Mouse (Mus musculus): ENCODE data around the gene Rufy3. TPM values are rescaled to one million over a fixed set of nuclear protein-coding genes. Genes with fewer than 3 reads are reported as not detected.

Rufy3 gene
- polyA plus RNA-seq, 1 experiment: 4.9 TPM

DNA sequence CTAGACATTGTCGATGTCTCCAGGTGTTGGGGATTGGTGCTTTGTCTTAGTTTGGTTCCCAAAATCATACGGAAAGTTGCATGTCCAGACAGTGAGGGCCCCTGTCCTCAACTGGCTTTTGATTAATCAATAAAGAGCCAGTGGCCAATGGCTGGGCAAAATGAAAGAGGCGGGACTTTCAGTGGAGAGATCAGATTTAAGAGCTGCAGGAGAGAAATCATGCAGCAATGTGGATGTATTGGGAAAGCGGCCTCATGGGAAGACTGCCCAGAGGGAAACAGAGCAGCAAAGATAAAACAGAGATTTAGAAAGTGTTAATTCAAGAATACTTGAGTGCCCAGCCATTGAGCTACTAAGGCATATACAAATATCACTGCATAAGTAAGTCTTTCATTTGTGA, 127.7 kb downstream of the Rufy3 start:
- no peaks in the 10 kb centered on the region for H3K36me3 ChIP-seq (ENCODE audit: control insufficient read depth, insufficient read depth)
- no peak overlapping the region for H3K4me3 ChIP-seq
- no peak overlapping the region for H3ac ChIP-seq (ENCODE audit: control insufficient read depth, insufficient read length)
- no peak overlapping the region for H3K4me2 ChIP-seq (ENCODE audit: low read depth)
- no peaks in the 10 kb centered on the region for H3K27me3 ChIP-seq (ENCODE audit: control insufficient read depth, insufficient read depth, insufficient read length)
- H3K79me2 ChIP-seq (ENCODE audit: control insufficient read depth, insufficient read depth): no peaks in the 10 kb centered on the region
- TF ChIP-seq REST (IDR thresholded peaks at IDR 0.05; ENCODE audit: insufficient read depth, insufficient read length): no peak
- TF ChIP-seq TCF3 (IDR thresholded peaks at IDR 0.05; ENCODE audit: insufficient read length, low read depth): no peak
- no peak for TF ChIP-seq E2F4 (IDR thresholded peaks at IDR 0.05; ENCODE audit: insufficient read depth)
- TF ChIP-seq USF1 (IDR thresholded peaks at IDR 0.05; ENCODE audit: low read depth): no peak
- no peak for TF ChIP-seq MYOG (IDR thresholded peaks at IDR 0.05; ENCODE audit: control insufficient read depth in 1 of 3, insufficient read depth in 1 of 3, insufficient read length in 2 of 3, low read depth in 2 of 3)
- no peak for TF ChIP-seq MAX (IDR thresholded peaks at IDR 0.05; ENCODE audit: low read depth)
- no peak for TF ChIP-seq SRF (IDR thresholded peaks at IDR 0.05; ENCODE audit: control insufficient read depth, insufficient read length, low read depth)
- no peak for TF ChIP-seq POLR2A (IDR thresholded peaks at IDR 0.05; ENCODE audit: insufficient read length, low read depth)
- TF ChIP-seq CEBPB (IDR thresholded peaks at IDR 0.05; ENCODE audit: insufficient read depth, poor library complexity, severe bottlenecking): no peak
- TF ChIP-seq POLR2AphosphoS2 (IDR thresholded peaks at IDR 0.05; ENCODE audit: insufficient read length, low read depth): no peak
- no peak for TF ChIP-seq TCF12 (IDR thresholded peaks at IDR 0.05; ENCODE audit: insufficient read depth, poor library complexity, severe bottlenecking)
- no peak for TF ChIP-seq MYOD1 (IDR thresholded peaks at IDR 0.05; ENCODE audit: control insufficient read depth in 1 of 3, insufficient read length in 2 of 3, low read depth in 2 of 3)

DNA sequence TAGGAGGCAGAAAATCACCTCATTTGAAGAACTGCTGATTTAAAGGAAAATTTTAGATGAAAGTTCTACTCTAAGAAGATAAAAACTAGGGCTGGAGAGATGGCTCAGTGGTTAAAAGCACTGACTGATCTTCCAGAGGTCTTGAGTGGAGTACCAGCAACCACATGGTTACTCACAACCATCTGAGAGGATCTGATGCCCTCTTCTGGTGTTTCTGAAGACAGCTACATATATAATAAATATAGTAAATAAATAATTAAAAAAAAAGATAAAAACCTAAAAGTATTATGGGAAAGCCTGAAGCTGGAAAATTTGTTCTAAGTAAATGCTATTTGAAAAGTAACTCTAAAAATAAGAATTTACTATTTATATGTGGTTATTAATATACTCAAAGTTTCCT, 128.2 kb downstream of the Rufy3 start:
- no peaks in the 10 kb centered on the region for H3K27me3 ChIP-seq (ENCODE audit: control insufficient read depth, insufficient read depth, insufficient read length)
- no peaks in the 10 kb centered on the region for H3K36me3 ChIP-seq (ENCODE audit: control insufficient read depth, insufficient read depth)
- no peak overlapping the region for H3K4me2 ChIP-seq (ENCODE audit: low read depth)
- TF ChIP-seq USF1 (IDR thresholded peaks at IDR 0.05; ENCODE audit: low read depth) (no peak), POLR2AphosphoS2 (IDR thresholded peaks at IDR 0.05; ENCODE audit: insufficient read length, low read depth) (no peak), MYOG (IDR thresholded peaks at IDR 0.05; ENCODE audit: control insufficient read depth in 1 of 3, insufficient read depth in 1 of 3, insufficient read length in 2 of 3, low read depth in 2 of 3) (no peak), REST (IDR thresholded peaks at IDR 0.05; ENCODE audit: insufficient read depth, insufficient read length) (no peak), MAX (IDR thresholded peaks at IDR 0.05; ENCODE audit: low read depth) (no peak), MYOD1 (IDR thresholded peaks at IDR 0.05; ENCODE audit: control insufficient read depth in 1 of 3, insufficient read length in 2 of 3, low read depth in 2 of 3) (no peak), SRF (IDR thresholded peaks at IDR 0.05; ENCODE audit: control insufficient read depth, insufficient read length, low read depth) (no peak), CEBPB (IDR thresholded peaks at IDR 0.05; ENCODE audit: insufficient read depth, poor library complexity, severe bottlenecking) (no peak), TCF12 (IDR thresholded peaks at IDR 0.05; ENCODE audit: insufficient read depth, poor library complexity, severe bottlenecking) (no peak), E2F4 (IDR thresholded peaks at IDR 0.05; ENCODE audit: insufficient read depth) (no peak), POLR2A (IDR thresholded peaks at IDR 0.05; ENCODE audit: insufficient read length, low read depth) (no peak), TCF3 (IDR thresholded peaks at IDR 0.05; ENCODE audit: insufficient read length, low read depth) (no peak)
- H3K79me2 ChIP-seq (ENCODE audit: control insufficient read depth, insufficient read depth): no peaks in the 10 kb centered on the region
- no peak overlapping the region for H3K4me3 ChIP-seq
- H3ac ChIP-seq (ENCODE audit: control insufficient read depth, insufficient read length): no peak overlapping the region

DNA sequence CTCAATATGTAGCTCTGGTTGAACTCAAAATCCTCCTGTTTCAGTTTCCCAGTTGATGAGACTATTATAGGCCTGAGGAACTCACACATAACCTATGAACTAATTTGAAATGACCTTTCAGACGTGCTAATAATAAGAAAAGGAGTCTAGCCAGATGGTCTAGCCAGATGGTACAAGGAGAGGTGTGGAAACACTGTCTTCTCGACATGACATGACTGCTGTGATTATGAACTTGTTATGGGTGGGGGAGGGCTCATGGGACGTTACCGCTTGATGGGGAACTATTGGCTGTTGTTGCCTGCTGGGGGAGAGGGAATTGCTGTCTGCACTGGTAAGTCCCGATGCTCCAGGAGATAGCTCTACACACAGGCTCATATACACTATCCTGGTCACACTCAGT, 132.5 kb downstream of the Rufy3 start:
- Histone ChIP-seq H3K4me2 (ENCODE audit: low read depth) (no peak overlapping the region), H3K36me3 (ENCODE audit: control insufficient read depth, insufficient read depth) (no peaks in the 10 kb centered on the region), H3K27me3 (ENCODE audit: control insufficient read depth, insufficient read depth, insufficient read length) (no peaks in the 10 kb centered on the region), H3ac (ENCODE audit: control insufficient read depth, insufficient read length) (no peak overlapping the region), H3K79me2 (ENCODE audit: control insufficient read depth, insufficient read depth) (no peaks in the 10 kb centered on the region), H3K4me3 (no peak overlapping the region)
- TF ChIP-seq TCF3 (IDR thresholded peaks at IDR 0.05; ENCODE audit: insufficient read length, low read depth): no peak
- TF ChIP-seq POLR2AphosphoS2 (IDR thresholded peaks at IDR 0.05; ENCODE audit: insufficient read length, low read depth): no peak
- no peak for TF ChIP-seq E2F4 (IDR thresholded peaks at IDR 0.05; ENCODE audit: insufficient read depth)
- no peak for TF ChIP-seq USF1 (IDR thresholded peaks at IDR 0.05; ENCODE audit: low read depth)
- TF ChIP-seq REST (IDR thresholded peaks at IDR 0.05; ENCODE audit: insufficient read depth, insufficient read length): no peak
- no peak for TF ChIP-seq MYOG (IDR thresholded peaks at IDR 0.05; ENCODE audit: control insufficient read depth in 1 of 3, insufficient read depth in 1 of 3, insufficient read length in 2 of 3, low read depth in 2 of 3)
- TF ChIP-seq TCF12 (IDR thresholded peaks at IDR 0.05; ENCODE audit: insufficient read depth, poor library complexity, severe bottlenecking): no peak
- TF ChIP-seq SRF (IDR thresholded peaks at IDR 0.05; ENCODE audit: control insufficient read depth, insufficient read length, low read depth): no peak
- no peak for TF ChIP-seq CEBPB (IDR thresholded peaks at IDR 0.05; ENCODE audit: insufficient read depth, poor library complexity, severe bottlenecking)
- TF ChIP-seq MYOD1 (IDR thresholded peaks at IDR 0.05; ENCODE audit: control insufficient read depth in 1 of 3, insufficient read length in 2 of 3, low read depth in 2 of 3): no peak
- no peak for TF ChIP-seq POLR2A (IDR thresholded peaks at IDR 0.05; ENCODE audit: insufficient read length, low read depth)
- no peak for TF ChIP-seq MAX (IDR thresholded peaks at IDR 0.05; ENCODE audit: low read depth)

DNA sequence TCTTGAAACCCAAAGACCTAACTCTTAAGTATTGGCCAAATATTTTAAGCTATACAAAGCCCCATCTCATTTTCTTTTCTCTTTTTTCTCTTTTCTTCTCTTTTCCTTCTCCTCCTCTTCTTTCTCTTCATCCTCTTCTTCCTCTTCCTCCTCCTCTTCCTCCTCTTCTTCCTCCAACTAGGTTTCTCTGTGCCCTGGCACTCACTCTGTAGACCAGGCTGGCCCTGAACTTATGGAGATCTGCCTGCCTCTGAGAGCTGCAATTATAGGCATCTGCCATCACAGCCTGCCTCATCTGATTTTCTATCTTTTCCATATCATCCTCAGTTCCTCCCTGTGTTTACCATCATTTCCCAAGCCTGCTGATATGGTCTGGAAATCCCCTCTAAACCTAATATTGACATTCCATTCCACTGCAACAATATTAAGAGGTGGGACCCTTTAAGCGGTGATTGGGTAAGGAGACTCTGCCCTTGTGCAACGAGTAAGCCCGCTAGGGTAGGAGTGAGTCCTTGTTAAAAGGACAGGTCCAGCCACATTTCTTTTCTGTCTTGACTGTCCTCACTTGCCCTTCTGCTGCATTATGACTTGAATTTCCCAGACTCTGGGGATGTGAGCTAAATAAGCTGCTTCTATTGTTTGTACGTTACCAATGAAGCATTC, 134.5 kb downstream of the Rufy3 start:
- H3K27me3 ChIP-seq (ENCODE audit: control insufficient read depth, insufficient read depth, insufficient read length): no peaks in the 10 kb centered on the region
- no peaks in the 10 kb centered on the region for H3K79me2 ChIP-seq (ENCODE audit: control insufficient read depth, insufficient read depth)
- no peaks in the 10 kb centered on the region for H3K36me3 ChIP-seq (ENCODE audit: control insufficient read depth, insufficient read depth)
- H3K4me3 ChIP-seq: no peak overlapping the region
- no peak overlapping the region for H3ac ChIP-seq (ENCODE audit: control insufficient read depth, insufficient read length)
- TF ChIP-seq CEBPB (IDR thresholded peaks at IDR 0.05; ENCODE audit: insufficient read depth, poor library complexity, severe bottlenecking) (no peak), TCF3 (IDR thresholded peaks at IDR 0.05; ENCODE audit: insufficient read length, low read depth) (no peak), SRF (IDR thresholded peaks at IDR 0.05; ENCODE audit: control insufficient read depth, insufficient read length, low read depth) (no peak), USF1 (IDR thresholded peaks at IDR 0.05; ENCODE audit: low read depth) (no peak), POLR2A (IDR thresholded peaks at IDR 0.05; ENCODE audit: insufficient read length, low read depth) (no peak), REST (IDR thresholded peaks at IDR 0.05; ENCODE audit: insufficient read depth, insufficient read length) (no peak), MYOD1 (IDR thresholded peaks at IDR 0.05; ENCODE audit: control insufficient read depth in 1 of 3, insufficient read length in 2 of 3, low read depth in 2 of 3) (no peak), E2F4 (IDR thresholded peaks at IDR 0.05; ENCODE audit: insufficient read depth) (no peak), MYOG (IDR thresholded peaks at IDR 0.05; ENCODE audit: control insufficient read depth in 1 of 3, insufficient read depth in 1 of 3, insufficient read length in 2 of 3, low read depth in 2 of 3) (no peak), MAX (IDR thresholded peaks at IDR 0.05; ENCODE audit: low read depth) (no peak), TCF12 (IDR thresholded peaks at IDR 0.05; ENCODE audit: insufficient read depth, poor library complexity, severe bottlenecking) (no peak), POLR2AphosphoS2 (IDR thresholded peaks at IDR 0.05; ENCODE audit: insufficient read length, low read depth) (no peak)
- no peak overlapping the region for H3K4me2 ChIP-seq (ENCODE audit: low read depth)

Other genes starting within 250 kb of the Rufy3 start
- gene Prol1, start 247.7 kb upstream of the Rufy3 start, polyA plus RNA-seq (2012; fragmentation: generic; extraction: Trizol): not detected
- not detected for gene Amtn, start 188.9 kb upstream of the Rufy3 start, polyA plus RNA-seq (2012; fragmentation: generic; extraction: Trizol)
- gene Ambn, start 109.0 kb upstream of the Rufy3 start, polyA plus RNA-seq (2012; fragmentation: generic; extraction: Trizol): not detected
- not detected for gene Enam, start 77.1 kb upstream of the Rufy3 start, polyA plus RNA-seq (2012; fragmentation: generic; extraction: Trizol)
- gene Jchain, start 37.1 kb upstream of the Rufy3 start, polyA plus RNA-seq (2012; fragmentation: generic; extraction: Trizol): 0.04 TPM
- gene Utp3, start 10.6 kb upstream of the Rufy3 start, polyA plus RNA-seq (2012; fragmentation: generic; extraction: Trizol): 34.5 TPM
- gene Grsf1, start 111.1 kb downstream of the Rufy3 start, polyA plus RNA-seq (2012; fragmentation: generic; extraction: Trizol): 29.5 TPM
- gene Mob1b, start 155.8 kb downstream of the Rufy3 start, polyA plus RNA-seq (2012; fragmentation: generic; extraction: Trizol): 4.6 TPM
- gene Dck, start 200.0 kb downstream of the Rufy3 start, polyA plus RNA-seq (2012; fragmentation: generic; extraction: Trizol): 4.2 TPM

All from myocyte (in vitro differentiated cells).